Mouse (Mus musculus) heart, adult 10 weeks (tissue): ENCODE data around the gene Mpi. TPM values are rescaled to one million over a fixed set of nuclear protein-coding genes. Genes with fewer than 3 reads are reported as not detected.

Source experiments
- polyA plus RNA-seq: library from polyadenylated mRNA; stranded (reverse); fragments of 350-450 nt; fragmentation: Illumina TruSeq; extraction: RNeasy Lipid Tissue Mini Kit (QIAGEN cat#74804); gene quantifications from one replicate; pipeline ENCODE4 v1.2.3, GENCODE M21; 2014; ENCODE audit warnings: low read depth, low replicate concordance

Mpi gene
- polyA plus RNA-seq: 107 TPM

DNA sequence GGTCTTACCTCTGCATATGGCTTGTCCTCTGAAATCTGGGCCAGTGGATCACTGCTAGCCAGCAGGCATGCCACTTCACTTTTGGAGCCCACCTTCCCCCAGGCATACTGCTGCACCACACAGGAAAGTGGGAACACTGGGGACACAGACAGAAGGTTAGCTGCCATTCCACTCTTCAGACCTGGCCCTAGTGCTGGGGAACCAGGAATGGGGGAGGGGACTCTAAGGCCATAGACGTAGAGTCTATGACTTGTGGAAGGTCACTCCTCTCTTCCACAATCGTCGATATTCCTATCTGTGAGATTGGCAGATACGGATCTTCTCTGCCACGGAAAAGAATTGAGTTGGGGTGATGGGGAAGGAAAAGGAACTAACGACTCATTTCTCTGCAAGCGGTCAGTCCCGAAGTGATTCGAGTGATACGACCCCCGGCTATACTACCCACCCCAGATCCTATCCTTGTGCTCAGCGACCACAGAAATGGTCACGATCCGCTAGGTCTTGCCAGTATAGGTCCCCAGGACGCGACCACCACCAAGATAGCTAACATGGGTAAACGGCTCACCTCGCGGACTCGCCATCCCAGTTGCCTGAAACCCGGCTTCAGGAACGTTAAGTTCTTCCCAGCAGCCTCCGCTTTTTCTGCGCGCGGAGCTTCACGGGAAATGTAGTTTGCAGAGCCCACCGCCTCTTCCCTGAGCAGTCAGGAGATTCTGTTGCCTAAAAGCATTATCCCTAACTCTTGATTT is at the start of gene Mpi:
Mpi (minus strand) TSS at position 625 of the 749 bp plus-strand sequence.

DNA sequence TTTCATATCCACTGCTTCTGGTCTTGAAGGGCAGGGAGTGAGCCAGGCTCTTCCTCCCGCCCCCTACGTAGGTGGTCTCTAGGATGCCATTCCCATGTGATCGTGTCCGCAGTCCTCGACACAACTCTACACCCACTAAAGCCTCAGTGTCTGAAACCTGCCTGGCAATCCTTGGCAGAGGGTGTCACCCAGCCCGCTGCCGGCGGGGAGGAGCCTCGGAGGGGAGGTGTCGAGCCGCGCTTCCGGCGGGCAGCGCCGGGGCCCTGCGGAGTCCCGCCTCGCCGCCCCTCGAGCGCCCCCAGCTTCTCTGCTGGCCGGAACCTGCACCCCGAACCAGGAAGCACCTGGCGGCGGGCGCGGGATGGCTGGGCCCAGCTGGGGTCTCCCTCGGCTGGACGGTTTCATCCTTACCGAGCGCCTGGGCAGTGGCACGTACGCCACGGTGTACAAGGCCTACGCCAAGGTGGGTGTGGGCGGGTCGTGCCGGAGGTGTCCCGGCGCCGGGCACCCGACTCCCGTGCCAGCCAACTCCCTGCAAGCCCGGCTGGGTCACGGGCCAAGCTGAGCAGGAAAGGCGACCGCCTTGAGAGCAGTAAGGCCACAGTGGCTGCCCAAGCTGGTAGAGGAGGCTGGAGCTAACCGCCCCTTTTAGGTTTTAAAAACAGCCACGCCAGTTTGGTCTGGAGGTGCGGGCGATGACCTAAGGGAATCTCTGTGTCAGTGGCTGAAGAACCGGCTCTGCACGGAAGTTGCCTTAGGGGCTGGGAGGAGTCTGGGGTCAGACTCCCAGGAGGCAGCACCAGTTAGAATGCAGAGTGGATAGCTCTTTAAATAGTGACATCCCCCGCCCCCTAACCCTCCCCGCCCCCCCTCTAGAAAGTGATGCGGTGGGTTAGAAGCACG is 36.9 kb upstream of the Mpi start, which contains the start of gene Ulk3:
Ulk3 (plus strand) TSS at position 229 of the 903 bp plus-strand sequence.

DNA sequence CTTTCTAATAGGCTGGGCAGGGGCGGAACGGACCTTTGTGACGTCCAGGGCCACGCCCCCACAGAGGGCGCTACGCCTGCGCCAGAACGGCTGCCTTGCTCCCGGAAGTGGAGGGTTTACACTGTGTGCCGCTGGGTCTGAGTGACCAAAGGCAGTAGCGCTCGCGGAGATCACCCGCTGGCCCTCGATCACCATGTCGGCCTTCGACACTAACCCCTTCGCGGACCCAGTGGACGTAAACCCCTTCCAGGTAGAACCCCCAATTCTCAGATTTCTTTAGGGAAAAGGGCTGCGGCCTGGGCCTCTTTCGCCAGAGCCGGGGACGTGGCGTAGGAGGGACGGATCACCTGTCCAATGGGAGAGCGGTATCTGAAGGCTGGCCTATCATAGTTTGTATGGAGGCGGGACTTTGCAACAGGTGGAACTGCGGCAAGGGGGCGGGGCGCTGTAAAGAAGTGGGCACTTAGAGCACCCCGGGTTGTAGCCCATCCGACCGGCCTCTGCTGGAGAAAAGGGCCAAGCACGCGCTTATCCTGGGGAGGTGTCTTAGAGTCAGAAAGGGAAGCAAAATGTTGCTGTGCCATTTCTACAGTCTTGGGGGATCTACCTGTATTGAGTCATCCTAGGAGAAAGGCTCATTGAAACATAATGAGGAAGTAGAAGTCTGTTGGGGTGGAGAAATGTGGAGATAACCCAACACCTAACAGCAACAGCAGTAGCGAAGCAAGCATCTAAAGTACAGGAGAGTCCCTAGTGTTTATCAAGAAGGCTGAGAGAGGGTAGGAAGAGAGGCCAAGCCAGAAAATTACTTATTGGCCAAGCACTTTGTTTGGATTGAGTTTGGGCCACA is 8.5 kb upstream of the Mpi start, which contains the start of gene Scamp2:
Scamp2 (plus strand) TSS at position 83 of the 850 bp plus-strand sequence.

DNA sequence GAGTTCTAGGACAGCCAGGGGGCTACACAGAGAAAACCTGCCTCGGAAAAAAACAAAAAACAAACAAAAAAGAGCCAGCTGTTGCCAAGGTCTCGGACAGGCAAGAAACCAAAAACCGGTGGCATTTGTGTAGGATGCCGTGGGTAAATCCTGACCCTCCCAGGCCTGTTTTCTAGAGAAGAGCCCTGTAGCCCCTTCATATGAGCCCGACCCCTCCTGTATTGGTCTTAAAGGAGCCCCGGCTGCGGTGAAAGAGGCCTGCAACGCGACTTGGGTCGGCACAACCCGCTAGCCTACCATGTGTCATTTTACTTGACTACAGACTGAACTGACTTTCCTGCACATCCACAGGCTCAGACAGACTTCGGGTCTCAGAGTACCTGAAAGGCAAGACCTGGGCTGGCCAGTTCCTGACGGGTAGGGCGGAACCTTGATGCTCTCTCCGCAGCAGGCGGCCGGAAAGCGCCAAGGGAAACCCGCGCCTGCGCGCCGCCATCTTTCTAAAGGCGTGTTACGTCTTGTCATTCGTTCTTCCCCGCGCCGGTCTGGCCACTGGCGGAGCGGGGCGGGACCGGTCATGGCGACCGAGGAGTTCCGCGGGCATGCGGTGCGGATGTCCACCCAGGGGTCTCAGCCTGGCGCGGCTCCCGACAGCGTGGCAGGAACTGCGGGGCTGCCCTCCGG is 15.4 kb downstream of the Mpi start, which contains the start of gene Fam219b:
Fam219b (plus strand) TSS at position 485 of the 684 bp plus-strand sequence.

GRCm38 (mm10) chr9:57521056-57521911 is 31.3 kb downstream of the Mpi start, which contains the start of gene Cox5a:
Gene Cox5a (plus strand): TSS chr9:57521274.

GRCm38 (mm10) chr9:57503622-57504380 is 48.8 kb downstream of the Mpi start, which contains the start of gene Rpp25:
Gene Rpp25 (plus strand): TSS chr9:57504026.

Other genes starting within 250 kb of the Mpi start
- 18.6 TPM for gene Ppcdc, start 112.6 kb downstream of the Mpi start, polyA plus RNA-seq
- 8.7 TPM for gene Scamp5, start 84.7 kb downstream of the Mpi start, polyA plus RNA-seq
- gene Rpp25, start 48.7 kb downstream of the Mpi start, polyA plus RNA-seq: 4.1 TPM
- gene Cox5a, start 31.5 kb downstream of the Mpi start, polyA plus RNA-seq: 2,575 TPM
- 10.3 TPM for gene Fam219b, start 15.2 kb downstream of the Mpi start, polyA plus RNA-seq
- 27.4 TPM for gene Scamp2, start 8.2 kb upstream of the Mpi start, polyA plus RNA-seq
- gene Ulk3, start 36.7 kb upstream of the Mpi start, polyA plus RNA-seq: 13.7 TPM
- gene Cplx3, start 53.5 kb upstream of the Mpi start, polyA plus RNA-seq: not detected
- 0.47 TPM for gene Lman1l, start 68.0 kb upstream of the Mpi start, polyA plus RNA-seq
- 23.9 TPM for gene Csk, start 100.9 kb upstream of the Mpi start, polyA plus RNA-seq
- gene Cyp1a2, start 130.9 kb upstream of the Mpi start, polyA plus RNA-seq: not detected
- gene Cyp1a1, start 135.2 kb upstream of the Mpi start, polyA plus RNA-seq: 1.4 TPM
- 3.7 TPM for gene Edc3, start 155.8 kb upstream of the Mpi start, polyA plus RNA-seq
- 47.0 TPM for gene Clk3, start 213.1 kb upstream of the Mpi start, polyA plus RNA-seq